Mouse (Mus musculus) megakaryocyte, embryonic 14.5 days (primary cell): Measurements from ENCODE around the gene 1700024G13Rik.

ENCODE experiments used
- FLI1 ChIP-seq: IDR thresholded peaks from 2 replicates; pipeline ENCODE4 v1.6.1; 2012; ENCODE audit warnings: low read length, inconsistent platforms, mixed read lengths
- GATA1 ChIP-seq: IDR thresholded peaks from 3 replicates; pipeline ENCODE4 v1.6.1; 2012; ENCODE audit warnings: mixed read lengths, low read length, inconsistent platforms, borderline replicate concordance

- TF ChIP-seq GATA1 (no peak), FLI1 (no peak)
These were observed 15.7 kb downstream of the 1700024G13Rik start for GRCm38 (mm10) chr14:32372510-32372909.
